Mouse (Mus musculus) kidney, embryonic 14.5 days (tissue): Measurements from ENCODE around the gene Agbl5. TPM values are rescaled to one million over a fixed set of nuclear protein-coding genes. Genes with fewer than 3 reads are reported as not detected.

Experiments used
- ATAC-seq: fragments of 200-750 bp; cut with Nextera tagmentation; 2 replicates; pipeline ENCODE4 v1.8.0; 2017; ENCODE audit warnings: moderate number of reproducible peaks, mild to moderate bottlenecking, moderate TSS enrichment, moderate library complexity; ENCODE audit not compliant: low FRiP score, low TSS enrichment
- H3K27ac ChIP-seq: fragments of 300-500 bp; sonication (generic); 2 replicates; pipeline ENCODE4 v1.5.1; 2014; ENCODE audit warnings: low read depth, mild to moderate bottlenecking, low read length, moderate library complexity, mixed read lengths
- H3K27me3 ChIP-seq: fragments of 300-500 bp; sonication (generic); 2 replicates; pipeline ENCODE4 v1.6.1; 2014; ENCODE audit warnings: mild to moderate bottlenecking, low read length; ENCODE audit not compliant: control insufficient read depth, insufficient read depth
- H3K36me3 ChIP-seq: fragments of 300-500 bp; sonication (generic); 2 replicates; pipeline ENCODE4 v1.6.1; 2014; ENCODE audit warnings: low read length, mixed read lengths; ENCODE audit not compliant: control insufficient read depth, insufficient read depth
- H3K4me1 ChIP-seq: fragments of 300-500 bp; sonication (generic); 2 replicates; pipeline ENCODE4 v1.6.1; 2014; ENCODE audit warnings: low read length, mixed read lengths; ENCODE audit not compliant: control insufficient read depth, insufficient read depth
- H3K4me2 ChIP-seq: fragments of 300-500 bp; sonication (generic); replicated peaks from 2 replicates; pipeline ENCODE4 v1.6.1; 2014; ENCODE audit warnings: low read depth, mild to moderate bottlenecking, low read length
- H3K4me3 ChIP-seq: fragments of 300-500 bp; sonication (generic); 2 replicates; pipeline ENCODE4 v1.5.1; 2014; ENCODE audit warnings: mild to moderate bottlenecking, low read length
- H3K9ac ChIP-seq: fragments of 300-500 bp; sonication (generic); 2 replicates; pipeline ENCODE4 v1.6.1; 2014; ENCODE audit warnings: low read depth, mild to moderate bottlenecking, low read length, moderate library complexity
- H3K9me3 ChIP-seq: fragments of 300-500 bp; sonication (generic); 2 replicates; pipeline ENCODE4 v1.6.1; 2016; ENCODE audit warnings: low read length; ENCODE audit not compliant: control insufficient read depth
- WGBS: fragments of 180-500 bp; shearing (Covaris S2); extraction: QIAGEN DNeasy Blood & Tissue Kit; methylation state at CpG from one replicate; pipeline ENCODE4 v1.1.7; 2014; 5-methylcytosine and 5-hydroxymethylcytosine counted together
- polyA plus RNA-seq: library from polyadenylated mRNA; unstranded; fragments of >200 nt; fragmentation: Nextera tagmentation; extraction: Ambion mirVana; gene quantifications from 2 replicates; pipeline ENCODE4 v1.2.1, GENCODE M21; 2014

Agbl5 gene
- polyA plus RNA-seq, 1 experiment from 2014 or later, result 27.1 TPM

- Histone ChIP-seq H3K27ac (peak overlapping the region; percentile 69; the same call in 1 of the 2 replicates), H3K36me3 (peaks cover 16% of the 10 kb centered on the region), H3K9me3 (no peaks in the 10 kb centered on the region), H3K9ac (no peak overlapping the region), H3K4me1 (peaks cover 15% of the 10 kb centered on the region), H3K4me2 (no peak overlapping the region), H3K27me3 (peaks cover 5% of the 10 kb centered on the region; the same call in 1 of the 2 replicates), H3K4me3 (no peak overlapping the region)
- no peak for ATAC-seq
- WGBS, result 66% methylated on average over 5 of the region's 5 CpGs
Observed at GRCm38 (mm10) chr5:30948620-30949019, 60.1 kb downstream of the Agbl5 start.

- Histone ChIP-seq H3K4me3 (peak overlapping the region; percentile 46), H3K36me3 (peaks cover 28% of the 10 kb centered on the region), H3K27me3 (peaks cover 5% of the 10 kb centered on the region; the same call in 1 of the 2 replicates), H3K27ac (peak overlapping the region; percentile 69), H3K9ac (peak overlapping the region; percentile 49), H3K4me2 (peak overlapping the region; percentile 65), H3K4me1 (peaks cover 15% of the 10 kb centered on the region), H3K9me3 (no peaks in the 10 kb centered on the region)
- WGBS, result under 1% methylated on average over 31 of the region's 31 CpGs
- peak; percentile 92 for ATAC-seq
Observed at GRCm38 (mm10) chr5:30949654-30950326, 61.3 kb downstream of the Agbl5 start.

- H3K4me2 ChIP-seq, result peak overlapping the region; percentile 65
- H3K9me3 ChIP-seq, result no peaks in the 10 kb centered on the region
- peak overlapping the region; percentile 14; the same call in 1 of the 2 replicates for H3K27ac ChIP-seq
- no peak for ATAC-seq
- 66% methylated on average over 4 of the region's 4 CpGs for WGBS
- peaks cover 35% of the 10 kb centered on the region for H3K36me3 ChIP-seq
- peaks cover 11% of the 10 kb centered on the region for H3K4me1 ChIP-seq
- no peaks in the 10 kb centered on the region for H3K27me3 ChIP-seq
- H3K4me3 ChIP-seq, result peak overlapping the region; percentile 46
- H3K9ac ChIP-seq, result peak overlapping the region; percentile 49; the same call in 1 of the 2 replicates
Observed at GRCm38 (mm10) chr5:30950451-30950850, 62.0 kb downstream of the Agbl5 start.

GRCm38 (mm10) chr5:30950922-30951321 lies 62.4 kb downstream of the Agbl5 start:
- H3K4me3 ChIP-seq, result no peak overlapping the region
- no peak overlapping the region for H3K9ac ChIP-seq
- H3K4me2 ChIP-seq, result no peak overlapping the region
- no peak overlapping the region for H3K27ac ChIP-seq
- H3K36me3 ChIP-seq, result peaks cover 40% of the 10 kb centered on the region
- no peaks in the 10 kb centered on the region for H3K27me3 ChIP-seq
- no peaks in the 10 kb centered on the region for H3K9me3 ChIP-seq
- 89% methylated on average over 2 of the region's 2 CpGs for WGBS
- peaks cover 8% of the 10 kb centered on the region for H3K4me1 ChIP-seq
- ATAC-seq, result no peak

- WGBS, result 88% methylated on average over 6 of the region's 6 CpGs
- H3K36me3 ChIP-seq, result peaks cover 42% of the 10 kb centered on the region
- no peak overlapping the region for H3K4me2 ChIP-seq
- H3K9ac ChIP-seq, result no peak overlapping the region
- no peaks in the 10 kb centered on the region for H3K27me3 ChIP-seq
- no peak for ATAC-seq
- no peak overlapping the region for H3K27ac ChIP-seq
- no peak overlapping the region for H3K4me3 ChIP-seq
- peaks cover 8% of the 10 kb centered on the region for H3K4me1 ChIP-seq
- H3K9me3 ChIP-seq, result no peaks in the 10 kb centered on the region
Observed at GRCm38 (mm10) chr5:30951706-30952105, 63.2 kb downstream of the Agbl5 start.

- 91% methylated on average over 5 of the region's 5 CpGs for WGBS
- Histone ChIP-seq H3K4me1 (peaks cover 9% of the 10 kb centered on the region), H3K9me3 (no peaks in the 10 kb centered on the region), H3K27me3 (no peaks in the 10 kb centered on the region), H3K4me2 (no peak overlapping the region), H3K36me3 (peaks cover 44% of the 10 kb centered on the region), H3K4me3 (no peak overlapping the region), H3K9ac (no peak overlapping the region), H3K27ac (no peak overlapping the region)
- no peak for ATAC-seq
Observed at GRCm38 (mm10) chr5:30952551-30952950, 64.1 kb downstream of the Agbl5 start.

GRCm38 (mm10) chr5:30954065-30954464 lies 65.6 kb downstream of the Agbl5 start:
- H3K4me1 ChIP-seq, result peaks cover 16% of the 10 kb centered on the region
- 97% methylated on average over 6 of the region's 6 CpGs for WGBS
- no peak overlapping the region for H3K27ac ChIP-seq
- H3K27me3 ChIP-seq, result no peaks in the 10 kb centered on the region
- ATAC-seq, result no peak
- peaks cover 55% of the 10 kb centered on the region for H3K36me3 ChIP-seq
- H3K9ac ChIP-seq, result no peak overlapping the region
- no peak overlapping the region for H3K4me2 ChIP-seq
- H3K9me3 ChIP-seq, result no peaks in the 10 kb centered on the region
- no peak overlapping the region for H3K4me3 ChIP-seq

GRCm38 (mm10) chr5:30954556-30954955 lies 66.1 kb downstream of the Agbl5 start:
- Histone ChIP-seq H3K36me3 (peaks cover 55% of the 10 kb centered on the region), H3K27me3 (no peaks in the 10 kb centered on the region), H3K4me1 (peaks cover 18% of the 10 kb centered on the region), H3K9me3 (no peaks in the 10 kb centered on the region), H3K9ac (no peak overlapping the region), H3K4me2 (no peak overlapping the region), H3K4me3 (no peak overlapping the region), H3K27ac (no peak overlapping the region)
- no peak for ATAC-seq
- 93% methylated on average over 9 of the region's 9 CpGs for WGBS

- Histone ChIP-seq H3K4me1 (peaks cover 18% of the 10 kb centered on the region), H3K27me3 (no peaks in the 10 kb centered on the region), H3K9me3 (no peaks in the 10 kb centered on the region), H3K9ac (no peak overlapping the region), H3K27ac (no peak overlapping the region), H3K4me2 (no peak overlapping the region), H3K36me3 (peaks cover 55% of the 10 kb centered on the region), H3K4me3 (no peak overlapping the region)
- ATAC-seq, result no peak
- 95% methylated on average over 6 of the region's 6 CpGs for WGBS
Observed at GRCm38 (mm10) chr5:30955751-30956150, 67.3 kb downstream of the Agbl5 start.
